Mouse (Mus musculus): ENCODE measurements around the gene Sp1. TPM values are rescaled to one million over a fixed set of nuclear protein-coding genes. Genes with fewer than 3 reads are reported as not detected.

Sp1 gene
- polyA plus RNA-seq, 1 experiment: 11.7 TPM

- Histone ChIP-seq H3ac (ENCODE audit: control insufficient read depth, insufficient read length) (no peak overlapping the region), H3K4me2 (ENCODE audit: low read depth) (no peak overlapping the region), H3K4me3 (no peak overlapping the region), H3K27me3 (ENCODE audit: control insufficient read depth, insufficient read depth, insufficient read length) (no peaks in the 10 kb centered on the region), H3K79me2 (ENCODE audit: control insufficient read depth, insufficient read depth) (no peaks in the 10 kb centered on the region), H3K36me3 (ENCODE audit: control insufficient read depth, insufficient read depth) (no peaks in the 10 kb centered on the region)
- TF ChIP-seq REST (IDR thresholded peaks at IDR 0.05; ENCODE audit: insufficient read depth, insufficient read length): no peak
- TF ChIP-seq POLR2A (IDR thresholded peaks at IDR 0.05; ENCODE audit: insufficient read length, low read depth): no peak
- TF ChIP-seq SRF (IDR thresholded peaks at IDR 0.05; ENCODE audit: control insufficient read depth, insufficient read length, low read depth): no peak
- TF ChIP-seq USF1 (IDR thresholded peaks at IDR 0.05; ENCODE audit: low read depth): no peak
- no peak for TF ChIP-seq TCF3 (IDR thresholded peaks at IDR 0.05; ENCODE audit: insufficient read length, low read depth)
- TF ChIP-seq E2F4 (IDR thresholded peaks at IDR 0.05; ENCODE audit: insufficient read depth): no peak
- no peak for TF ChIP-seq MYOG (IDR thresholded peaks at IDR 0.05; ENCODE audit: control insufficient read depth in 1 of 3, insufficient read depth in 1 of 3, insufficient read length in 2 of 3, low read depth in 2 of 3)
- TF ChIP-seq TCF12 (IDR thresholded peaks at IDR 0.05; ENCODE audit: insufficient read depth, poor library complexity, severe bottlenecking): no peak
- TF ChIP-seq POLR2AphosphoS2 (IDR thresholded peaks at IDR 0.05; ENCODE audit: insufficient read length, low read depth): no peak
- TF ChIP-seq CEBPB (IDR thresholded peaks at IDR 0.05; ENCODE audit: insufficient read depth, poor library complexity, severe bottlenecking): no peak
- no peak for TF ChIP-seq MAX (IDR thresholded peaks at IDR 0.05; ENCODE audit: low read depth)
- no peak for TF ChIP-seq MYOD1 (IDR thresholded peaks at IDR 0.05; ENCODE audit: control insufficient read depth in 1 of 3, insufficient read length in 2 of 3, low read depth in 2 of 3)
These were observed 24.4 kb upstream of the Sp1 start for GRCm38 (mm10) chr15:102381575-102381974.

- Histone ChIP-seq H3ac (ENCODE audit: control insufficient read depth, insufficient read length) (no peak overlapping the region), H3K36me3 (ENCODE audit: control insufficient read depth, insufficient read depth) (no peaks in the 10 kb centered on the region), H3K4me2 (ENCODE audit: low read depth) (no peak overlapping the region), H3K27me3 (ENCODE audit: control insufficient read depth, insufficient read depth, insufficient read length) (no peaks in the 10 kb centered on the region), H3K4me3 (no peak overlapping the region), H3K79me2 (ENCODE audit: control insufficient read depth, insufficient read depth) (no peaks in the 10 kb centered on the region)
- TF ChIP-seq POLR2AphosphoS2 (IDR thresholded peaks at IDR 0.05; ENCODE audit: insufficient read length, low read depth) (no peak), CEBPB (IDR thresholded peaks at IDR 0.05; ENCODE audit: insufficient read depth, poor library complexity, severe bottlenecking) (no peak), REST (IDR thresholded peaks at IDR 0.05; ENCODE audit: insufficient read depth, insufficient read length) (no peak)
These were observed 22.3 kb upstream of the Sp1 start for GRCm38 (mm10) chr15:102383671-102384070.

GRCm38 (mm10) chr15:102386640-102387039, 19.3 kb upstream of the Sp1 start:
- no peak overlapping the region for H3K4me2 ChIP-seq (ENCODE audit: low read depth)
- TF ChIP-seq CEBPB (IDR thresholded peaks at IDR 0.05; ENCODE audit: insufficient read depth, poor library complexity, severe bottlenecking) (no peak), POLR2AphosphoS2 (IDR thresholded peaks at IDR 0.05; ENCODE audit: insufficient read length, low read depth) (no peak), E2F4 (IDR thresholded peaks at IDR 0.05; ENCODE audit: insufficient read depth) (no peak), REST (IDR thresholded peaks at IDR 0.05; ENCODE audit: insufficient read depth, insufficient read length) (no peak), MYOG (IDR thresholded peaks at IDR 0.05; ENCODE audit: control insufficient read depth in 1 of 3, insufficient read depth in 1 of 3, insufficient read length in 2 of 3, low read depth in 2 of 3) (no peak), MYOD1 (IDR thresholded peaks at IDR 0.05; ENCODE audit: control insufficient read depth in 1 of 3, insufficient read length in 2 of 3, low read depth in 2 of 3) (no peak), SRF (IDR thresholded peaks at IDR 0.05; ENCODE audit: control insufficient read depth, insufficient read length, low read depth) (no peak), TCF3 (IDR thresholded peaks at IDR 0.05; ENCODE audit: insufficient read length, low read depth) (no peak), TCF12 (IDR thresholded peaks at IDR 0.05; ENCODE audit: insufficient read depth, poor library complexity, severe bottlenecking) (no peak), USF1 (IDR thresholded peaks at IDR 0.05; ENCODE audit: low read depth) (no peak), POLR2A (IDR thresholded peaks at IDR 0.05; ENCODE audit: insufficient read length, low read depth) (no peak), MAX (IDR thresholded peaks at IDR 0.05; ENCODE audit: low read depth) (no peak)
- H3K4me3 ChIP-seq: no peak overlapping the region
- no peak overlapping the region for H3ac ChIP-seq (ENCODE audit: control insufficient read depth, insufficient read length)
- H3K27me3 ChIP-seq (ENCODE audit: control insufficient read depth, insufficient read depth, insufficient read length): no peaks in the 10 kb centered on the region
- no peaks in the 10 kb centered on the region for H3K36me3 ChIP-seq (ENCODE audit: control insufficient read depth, insufficient read depth)
- H3K79me2 ChIP-seq (ENCODE audit: control insufficient read depth, insufficient read depth): no peaks in the 10 kb centered on the region

- H3ac ChIP-seq (ENCODE audit: control insufficient read depth, insufficient read length): no peak overlapping the region
- H3K4me2 ChIP-seq (ENCODE audit: low read depth): no peak overlapping the region
- no peak for TF ChIP-seq POLR2AphosphoS2 (IDR thresholded peaks at IDR 0.05; ENCODE audit: insufficient read length, low read depth)
- peak in 1 of 3 experiments; percentile 50 for TF ChIP-seq MYOD1 (IDR thresholded peaks at IDR 0.05; ENCODE audit: control insufficient read depth in 1 of 3, insufficient read length in 2 of 3, low read depth in 2 of 3)
- no peaks in the 10 kb centered on the region for H3K79me2 ChIP-seq (ENCODE audit: control insufficient read depth, insufficient read depth)
- H3K27me3 ChIP-seq (ENCODE audit: control insufficient read depth, insufficient read depth, insufficient read length): no peaks in the 10 kb centered on the region
- no peak overlapping the region for H3K4me3 ChIP-seq
- H3K36me3 ChIP-seq (ENCODE audit: control insufficient read depth, insufficient read depth): no peaks in the 10 kb centered on the region
These were observed 17.0 kb upstream of the Sp1 start for GRCm38 (mm10) chr15:102388942-102389341.

GRCm38 (mm10) chr15:102392520-102392919, 13.4 kb upstream of the Sp1 start:
- no peak for TF ChIP-seq TCF3 (IDR thresholded peaks at IDR 0.05; ENCODE audit: insufficient read length, low read depth)
- no peak for TF ChIP-seq POLR2A (IDR thresholded peaks at IDR 0.05; ENCODE audit: insufficient read length, low read depth)
- TF ChIP-seq USF1 (IDR thresholded peaks at IDR 0.05; ENCODE audit: low read depth): no peak
- no peak for TF ChIP-seq POLR2AphosphoS2 (IDR thresholded peaks at IDR 0.05; ENCODE audit: insufficient read length, low read depth)
- TF ChIP-seq E2F4 (IDR thresholded peaks at IDR 0.05; ENCODE audit: insufficient read depth): no peak
- no peak overlapping the region for H3K4me2 ChIP-seq (ENCODE audit: low read depth)
- H3ac ChIP-seq (ENCODE audit: control insufficient read depth, insufficient read length): no peak overlapping the region
- no peaks in the 10 kb centered on the region for H3K27me3 ChIP-seq (ENCODE audit: control insufficient read depth, insufficient read depth, insufficient read length)
- H3K4me3 ChIP-seq: no peak overlapping the region
- no peaks in the 10 kb centered on the region for H3K79me2 ChIP-seq (ENCODE audit: control insufficient read depth, insufficient read depth)
- H3K36me3 ChIP-seq (ENCODE audit: control insufficient read depth, insufficient read depth): no peaks in the 10 kb centered on the region
